Mouse (Mus musculus): ENCODE results near the gene Cdyl. TPM values are rescaled to one million over a fixed set of nuclear protein-coding genes. Genes with fewer than 3 reads are reported as not detected.

The Cdyl gene
- polyA plus RNA-seq, 1 experiment from 2014 or later: 4.9 TPM

DNA sequence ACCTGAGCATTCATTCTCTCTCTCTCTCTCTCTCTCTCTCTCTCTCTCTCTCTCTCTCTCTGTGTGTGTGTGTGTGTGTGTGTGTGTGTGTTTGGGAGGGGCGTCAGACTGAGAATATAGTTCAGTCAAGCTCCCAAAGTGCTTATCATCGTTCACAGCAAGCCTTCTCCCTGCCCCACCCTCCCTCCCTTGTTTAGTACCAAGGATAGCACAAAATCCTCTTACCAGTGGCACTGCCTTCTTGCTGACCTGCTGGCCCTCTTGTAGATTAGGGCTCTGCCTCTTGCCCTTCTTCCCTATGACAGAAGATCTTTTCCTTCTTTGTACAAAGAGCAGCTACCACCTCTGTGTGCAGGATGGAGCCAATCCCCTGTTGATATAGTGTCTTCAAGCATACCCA, 136.3 kb downstream of the Cdyl start:
- Histone ChIP-seq H3K4me1 (ENCODE audit: control insufficient read depth, insufficient read depth, low read length) (peaks cover 18% of the 10 kb centered on the region; the same call in 1 of the 2 replicates), H3K4me2 (ENCODE audit: low read depth, low read length) (no peak overlapping the region), H3K4me3 (replicated peaks; ENCODE audit: low read length) (no peak overlapping the region), H3K9me3 (replicated peaks; ENCODE audit: control insufficient read depth, low read length) (no peaks in the 10 kb centered on the region), H3K36me3 (ENCODE audit: control insufficient read depth, insufficient read depth, low read length) (no peaks in the 10 kb centered on the region), H3K27ac (ENCODE audit: low read length) (no peak overlapping the region), H3K9ac (ENCODE audit: low read length) (no peak overlapping the region), H3K27me3 (ENCODE audit: control insufficient read depth, insufficient read depth, low read length) (no peaks in the 10 kb centered on the region)
- WGBS: 35% methylated on average over 2 of the region's 2 CpGs
- ATAC-seq (ENCODE audit: insufficient read depth, low FRiP score): no peak

DNA sequence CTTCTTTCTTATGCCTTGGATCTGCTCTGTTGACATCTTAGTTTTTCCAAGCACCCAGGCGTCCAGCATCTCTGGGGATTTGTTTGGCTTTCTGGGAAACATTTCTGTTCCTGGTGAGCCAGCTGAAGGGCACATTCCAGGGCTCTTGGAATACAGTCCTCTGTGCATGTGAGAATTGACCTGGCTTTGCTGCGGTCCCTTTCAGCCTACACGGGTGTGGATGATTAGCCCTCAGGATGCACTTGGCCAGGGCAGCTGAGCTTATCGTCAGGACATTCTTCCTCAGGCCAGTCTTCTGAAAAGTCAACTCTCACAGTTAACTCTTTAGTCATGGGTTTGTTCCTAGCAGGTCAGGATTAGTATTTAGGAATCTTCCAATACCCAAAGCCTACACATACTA, 136.7 kb downstream of the Cdyl start:
- no peak overlapping the region for H3K9ac ChIP-seq (ENCODE audit: low read length)
- H3K36me3 ChIP-seq (ENCODE audit: control insufficient read depth, insufficient read depth, low read length): no peaks in the 10 kb centered on the region
- no peaks in the 10 kb centered on the region for H3K27me3 ChIP-seq (ENCODE audit: control insufficient read depth, insufficient read depth, low read length)
- H3K27ac ChIP-seq (ENCODE audit: low read length): no peak overlapping the region
- ATAC-seq (ENCODE audit: insufficient read depth, low FRiP score): no peak
- H3K9me3 ChIP-seq (replicated peaks; ENCODE audit: control insufficient read depth, low read length): no peaks in the 10 kb centered on the region
- WGBS: 35% methylated on average over 4 of the region's 4 CpGs
- H3K4me3 ChIP-seq (replicated peaks; ENCODE audit: low read length): no peak overlapping the region
- H3K4me2 ChIP-seq (ENCODE audit: low read depth, low read length): no peak overlapping the region
- peaks cover 18% of the 10 kb centered on the region; the same call in 1 of the 2 replicates for H3K4me1 ChIP-seq (ENCODE audit: control insufficient read depth, insufficient read depth, low read length)

DNA sequence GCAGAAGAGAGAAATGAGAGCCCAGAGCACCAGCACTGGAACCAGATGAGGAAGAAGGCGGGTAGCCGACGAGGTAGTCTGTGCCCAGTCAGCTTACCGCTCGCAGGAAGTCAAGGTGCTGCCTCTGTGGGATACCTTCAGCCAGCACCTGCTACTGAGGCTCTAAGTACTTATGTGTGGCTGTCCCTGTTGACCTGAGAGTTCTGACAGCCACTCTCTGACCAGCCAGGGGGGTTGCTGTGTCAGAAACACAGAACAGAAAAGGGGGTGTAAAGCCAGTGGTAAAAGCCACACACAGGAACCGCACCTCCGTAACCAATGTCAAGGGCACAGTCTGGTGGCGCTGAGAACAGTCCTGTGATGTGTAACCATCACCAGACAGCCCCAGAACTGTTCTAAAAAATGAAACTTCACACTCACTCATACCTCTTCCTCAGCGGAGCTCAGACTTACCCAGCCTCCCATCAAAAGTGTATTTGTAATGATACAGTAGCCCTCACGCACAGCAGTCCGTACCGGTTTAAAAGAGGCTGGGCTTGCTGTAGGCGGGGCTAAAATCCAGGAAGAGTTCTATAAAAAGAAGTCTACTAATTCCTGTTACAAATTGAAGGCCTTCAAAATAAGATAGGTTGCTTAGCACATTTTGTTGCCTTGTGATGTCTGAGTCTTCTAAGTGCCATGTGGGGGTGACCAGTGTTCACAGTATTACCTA, 138.3 kb downstream of the Cdyl start:
- 82% methylated on average over 13 of the region's 13 CpGs for WGBS
- no peak overlapping the region for H3K4me3 ChIP-seq (replicated peaks; ENCODE audit: low read length)
- H3K9ac ChIP-seq (ENCODE audit: low read length): no peak overlapping the region
- H3K9me3 ChIP-seq (replicated peaks; ENCODE audit: control insufficient read depth, low read length): no peaks in the 10 kb centered on the region
- H3K4me1 ChIP-seq (ENCODE audit: control insufficient read depth, insufficient read depth, low read length): peaks cover 18% of the 10 kb centered on the region; the same call in 1 of the 2 replicates
- no peak overlapping the region for H3K27ac ChIP-seq (ENCODE audit: low read length)
- no peak overlapping the region for H3K4me2 ChIP-seq (ENCODE audit: low read depth, low read length)
- H3K27me3 ChIP-seq (ENCODE audit: control insufficient read depth, insufficient read depth, low read length): no peaks in the 10 kb centered on the region
- no peak for ATAC-seq (ENCODE audit: insufficient read depth, low FRiP score)
- H3K36me3 ChIP-seq (ENCODE audit: control insufficient read depth, insufficient read depth, low read length): no peaks in the 10 kb centered on the region

DNA sequence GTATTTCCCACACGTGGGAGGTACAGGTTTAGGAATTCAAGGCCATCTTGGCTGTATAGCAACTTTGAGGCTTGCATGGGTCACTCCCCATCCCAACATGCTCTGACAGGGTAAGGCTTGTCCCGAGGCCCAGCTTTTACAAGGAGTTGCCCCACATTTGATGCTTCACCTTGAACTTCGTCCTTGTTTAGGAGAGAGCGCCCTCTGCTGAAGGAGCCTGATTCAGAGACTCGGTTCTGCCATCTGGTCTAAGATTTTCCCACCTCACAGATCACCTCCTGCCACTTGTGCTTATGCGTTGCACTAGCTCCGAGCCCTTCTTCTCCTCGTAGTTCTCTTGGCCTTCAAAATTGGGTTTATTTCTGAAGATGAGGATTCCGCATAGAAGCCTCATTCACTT, 139.0 kb downstream of the Cdyl start:
- H3K9me3 ChIP-seq (replicated peaks; ENCODE audit: control insufficient read depth, low read length): no peaks in the 10 kb centered on the region
- ATAC-seq (ENCODE audit: insufficient read depth, low FRiP score): no peak
- 68% methylated on average over 9 of the region's 9 CpGs for WGBS
- no peaks in the 10 kb centered on the region for H3K27me3 ChIP-seq (ENCODE audit: control insufficient read depth, insufficient read depth, low read length)
- H3K27ac ChIP-seq (ENCODE audit: low read length): no peak overlapping the region
- H3K4me1 ChIP-seq (ENCODE audit: control insufficient read depth, insufficient read depth, low read length): peaks cover 18% of the 10 kb centered on the region; the same call in 1 of the 2 replicates
- H3K4me3 ChIP-seq (replicated peaks; ENCODE audit: low read length): no peak overlapping the region
- no peak overlapping the region for H3K4me2 ChIP-seq (ENCODE audit: low read depth, low read length)
- no peaks in the 10 kb centered on the region for H3K36me3 ChIP-seq (ENCODE audit: control insufficient read depth, insufficient read depth, low read length)
- no peak overlapping the region for H3K9ac ChIP-seq (ENCODE audit: low read length)

DNA sequence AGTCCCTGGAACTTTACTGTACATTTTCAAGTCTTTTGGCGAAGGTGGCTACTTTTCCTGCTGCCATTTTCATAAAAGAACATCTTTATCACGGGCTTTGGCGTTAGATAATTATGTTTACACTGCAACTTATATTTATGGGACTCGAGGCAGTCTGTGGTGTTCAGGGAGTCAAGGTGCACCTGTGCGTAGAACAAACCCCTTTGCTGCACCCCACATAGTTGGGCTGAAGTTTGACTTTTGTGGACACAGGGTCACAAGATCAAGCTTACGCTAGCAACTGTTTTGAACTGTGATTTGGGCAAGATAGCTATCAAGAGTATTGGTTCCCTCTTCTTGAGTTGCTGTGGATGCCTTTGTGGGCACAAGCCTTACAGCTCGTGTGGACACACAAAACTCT, 140.6 kb downstream of the Cdyl start:
- 56% methylated on average over 7 of the region's 7 CpGs for WGBS
- Histone ChIP-seq H3K4me3 (replicated peaks; ENCODE audit: low read length) (no peak overlapping the region), H3K4me2 (ENCODE audit: low read depth, low read length) (no peak overlapping the region), H3K27ac (ENCODE audit: low read length) (no peak overlapping the region), H3K9ac (ENCODE audit: low read length) (no peak overlapping the region), H3K4me1 (ENCODE audit: control insufficient read depth, insufficient read depth, low read length) (peaks cover 18% of the 10 kb centered on the region; the same call in 1 of the 2 replicates), H3K9me3 (replicated peaks; ENCODE audit: control insufficient read depth, low read length) (no peaks in the 10 kb centered on the region), H3K36me3 (ENCODE audit: control insufficient read depth, insufficient read depth, low read length) (no peaks in the 10 kb centered on the region), H3K27me3 (ENCODE audit: control insufficient read depth, insufficient read depth, low read length) (no peaks in the 10 kb centered on the region)
- no peak for ATAC-seq (ENCODE audit: insufficient read depth, low FRiP score)

DNA sequence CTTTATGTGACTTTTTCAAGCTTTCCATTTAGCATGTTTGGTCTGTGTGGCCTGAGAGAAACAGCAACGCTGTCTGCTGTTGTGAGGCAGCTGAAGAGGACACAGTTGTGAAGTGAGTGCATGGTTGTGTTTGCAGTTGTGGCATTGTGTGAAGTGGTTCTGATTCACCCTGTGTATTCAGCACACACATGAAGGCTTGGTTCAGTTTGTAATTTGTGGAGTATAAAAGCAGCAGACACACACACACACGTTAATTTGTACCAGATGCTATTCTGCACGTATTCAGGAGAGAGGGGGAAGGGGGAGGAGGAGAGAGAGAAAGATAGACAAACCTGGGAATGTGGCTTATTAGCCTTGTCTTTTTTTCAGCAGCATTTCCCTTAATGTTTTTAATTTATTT, 146.1 kb downstream of the Cdyl start:
- H3K4me1 ChIP-seq (ENCODE audit: control insufficient read depth, insufficient read depth, low read length): no peaks in the 10 kb centered on the region
- ATAC-seq (ENCODE audit: insufficient read depth, low FRiP score): no peak
- no peaks in the 10 kb centered on the region for H3K36me3 ChIP-seq (ENCODE audit: control insufficient read depth, insufficient read depth, low read length)
- no peaks in the 10 kb centered on the region for H3K9me3 ChIP-seq (replicated peaks; ENCODE audit: control insufficient read depth, low read length)
- H3K27ac ChIP-seq (ENCODE audit: low read length): no peak overlapping the region
- H3K27me3 ChIP-seq (ENCODE audit: control insufficient read depth, insufficient read depth, low read length): no peaks in the 10 kb centered on the region
- H3K4me3 ChIP-seq (replicated peaks; ENCODE audit: low read length): no peak overlapping the region
- no peak overlapping the region for H3K4me2 ChIP-seq (ENCODE audit: low read depth, low read length)
- no peak overlapping the region for H3K9ac ChIP-seq (ENCODE audit: low read length)
- WGBS: 60% methylated on average over 3 of the region's 3 CpGs

DNA sequence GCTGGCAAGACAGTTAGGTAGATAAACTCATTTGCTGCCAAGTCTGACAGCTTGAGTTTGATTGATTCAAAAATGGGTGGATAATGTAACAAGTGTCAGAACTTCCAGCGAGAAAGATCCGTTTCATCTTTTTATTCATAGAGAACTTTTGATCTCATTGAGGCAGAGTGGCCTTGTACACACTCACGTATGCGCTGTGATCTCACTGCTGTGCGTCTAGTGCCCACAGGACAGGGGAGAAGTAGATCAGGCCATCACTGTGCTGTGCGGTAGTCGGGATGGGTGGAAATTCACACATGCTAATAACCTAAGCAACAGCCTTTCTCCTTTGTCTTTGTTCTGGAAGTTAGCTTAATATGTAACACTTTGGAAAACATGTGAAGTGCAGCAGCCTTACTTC, 146.5 kb downstream of the Cdyl start:
- H3K27me3 ChIP-seq (ENCODE audit: control insufficient read depth, insufficient read depth, low read length): no peaks in the 10 kb centered on the region
- no peak overlapping the region for H3K27ac ChIP-seq (ENCODE audit: low read length)
- ATAC-seq (ENCODE audit: insufficient read depth, low FRiP score): no peak
- 79% methylated on average over 7 of the region's 7 CpGs for WGBS
- H3K9ac ChIP-seq (ENCODE audit: low read length): no peak overlapping the region
- H3K4me2 ChIP-seq (ENCODE audit: low read depth, low read length): no peak overlapping the region
- H3K4me1 ChIP-seq (ENCODE audit: control insufficient read depth, insufficient read depth, low read length): no peaks in the 10 kb centered on the region
- H3K9me3 ChIP-seq (replicated peaks; ENCODE audit: control insufficient read depth, low read length): no peaks in the 10 kb centered on the region
- H3K36me3 ChIP-seq (ENCODE audit: control insufficient read depth, insufficient read depth, low read length): no peaks in the 10 kb centered on the region
- no peak overlapping the region for H3K4me3 ChIP-seq (replicated peaks; ENCODE audit: low read length)

DNA sequence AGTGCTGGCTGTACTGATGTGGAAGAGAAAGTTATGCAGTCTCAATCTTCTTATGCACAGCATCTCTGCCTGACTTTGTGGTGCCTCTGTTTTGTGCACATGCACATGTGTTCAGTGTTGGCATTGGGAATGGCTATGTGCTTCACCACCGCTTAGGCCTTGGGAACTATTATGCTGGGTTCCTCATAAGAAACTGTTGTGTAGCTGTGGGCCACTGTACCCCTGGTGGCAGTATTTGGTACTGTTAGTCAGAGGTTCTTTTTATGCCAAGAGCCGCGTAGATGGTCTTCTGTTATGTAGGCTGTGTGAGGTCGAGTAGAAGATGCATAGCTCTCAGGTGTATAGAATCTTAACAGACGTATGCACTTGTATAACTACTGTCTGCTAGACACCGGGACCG, 147.4 kb downstream of the Cdyl start:
- peaks cover 5% of the 10 kb centered on the region; the same call in 1 of the 2 replicates for H3K4me1 ChIP-seq (ENCODE audit: control insufficient read depth, insufficient read depth, low read length)
- no peak overlapping the region for H3K4me2 ChIP-seq (ENCODE audit: low read depth, low read length)
- no peak for ATAC-seq (ENCODE audit: insufficient read depth, low FRiP score)
- no peaks in the 10 kb centered on the region for H3K36me3 ChIP-seq (ENCODE audit: control insufficient read depth, insufficient read depth, low read length)
- WGBS: 97% methylated on average over 7 of the region's 7 CpGs
- H3K4me3 ChIP-seq (replicated peaks; ENCODE audit: low read length): no peak overlapping the region
- H3K27ac ChIP-seq (ENCODE audit: low read length): no peak overlapping the region
- H3K27me3 ChIP-seq (ENCODE audit: control insufficient read depth, insufficient read depth, low read length): no peaks in the 10 kb centered on the region
- H3K9ac ChIP-seq (ENCODE audit: low read length): no peak overlapping the region
- no peaks in the 10 kb centered on the region for H3K9me3 ChIP-seq (replicated peaks; ENCODE audit: control insufficient read depth, low read length)

DNA sequence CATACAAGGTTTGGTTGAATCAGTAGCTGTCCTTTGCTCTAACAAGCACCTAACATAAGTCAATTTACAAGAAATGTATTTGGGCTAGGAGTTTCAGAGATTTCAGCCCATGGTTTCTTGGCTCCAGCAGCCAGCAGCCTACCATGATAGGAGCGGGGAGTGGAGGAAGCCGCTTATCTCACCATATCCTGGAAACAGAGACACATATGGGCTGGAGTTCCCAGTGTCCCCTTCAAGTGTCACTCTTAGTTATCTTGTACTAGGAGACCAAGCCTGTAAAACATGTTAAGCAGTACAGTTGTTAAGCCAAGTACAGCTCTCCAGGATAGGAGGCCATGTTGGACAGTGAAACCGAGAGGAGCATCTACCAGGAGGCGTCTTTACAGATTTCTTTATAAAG, 147.9 kb downstream of the Cdyl start:
- Histone ChIP-seq H3K9ac (ENCODE audit: low read length) (no peak overlapping the region), H3K27me3 (ENCODE audit: control insufficient read depth, insufficient read depth, low read length) (no peaks in the 10 kb centered on the region), H3K4me1 (ENCODE audit: control insufficient read depth, insufficient read depth, low read length) (peaks cover 9% of the 10 kb centered on the region; the same call in 1 of the 2 replicates), H3K4me3 (replicated peaks; ENCODE audit: low read length) (no peak overlapping the region), H3K4me2 (ENCODE audit: low read depth, low read length) (no peak overlapping the region), H3K9me3 (replicated peaks; ENCODE audit: control insufficient read depth, low read length) (no peaks in the 10 kb centered on the region), H3K36me3 (ENCODE audit: control insufficient read depth, insufficient read depth, low read length) (no peaks in the 10 kb centered on the region), H3K27ac (ENCODE audit: low read length) (no peak overlapping the region)
- ATAC-seq (ENCODE audit: insufficient read depth, low FRiP score): no peak
- 91% methylated on average over 4 of the region's 4 CpGs for WGBS

Data from stomach, embryonic 16.5 days (tissue).